Mouse (Mus musculus): ENCODE measurements around the gene Tssk1. TPM values are rescaled to one million over a fixed set of nuclear protein-coding genes. Genes with fewer than 3 reads are reported as not detected.

The Tssk1 gene
- polyA plus RNA-seq, 1 experiment from 2014 or later = 0.04 TPM

Other genes with a start within 250 kb of the Tssk1 start
- gene Ccdc74a, start 247.8 kb upstream of the Tssk1 start, polyA plus RNA-seq (2015; fragmentation: Nextera tagmentation; extraction: Ambion mirVana) = 13.4 and 14.0 TPM in 2 replicates
- gene Med15, start 161.3 kb upstream of the Tssk1 start, polyA plus RNA-seq (2015; fragmentation: Nextera tagmentation; extraction: Ambion mirVana) = 45.7 and 54.2 TPM in 2 replicates
- 85.1 and 95.0 TPM in 2 replicates for gene Klhl22, start 134.6 kb upstream of the Tssk1 start, polyA plus RNA-seq (2015; fragmentation: Nextera tagmentation; extraction: Ambion mirVana)
- gene Scarf2, start 96.9 kb upstream of the Tssk1 start, polyA plus RNA-seq (2015; fragmentation: Nextera tagmentation; extraction: Ambion mirVana) = 2.0 and 2.3 TPM in 2 replicates
- 4.4 and 4.5 TPM in 2 replicates for gene B830017H08Rik, start 61.1 kb upstream of the Tssk1 start, polyA plus RNA-seq (2015; fragmentation: Nextera tagmentation; extraction: Ambion mirVana)
- gene Car15, start 55.9 kb upstream of the Tssk1 start, polyA plus RNA-seq (2015; fragmentation: Nextera tagmentation; extraction: Ambion mirVana) = 3.1 and 5.4 TPM in 2 replicates
- gene Gm20518, start 2.6 kb upstream of the Tssk1 start, polyA plus RNA-seq (2015; fragmentation: Nextera tagmentation; extraction: Ambion mirVana) = 0.31 and 0.33 TPM in 2 replicates
- gene Dgcr2, start 4.3 kb downstream of the Tssk1 start, polyA plus RNA-seq (2015; fragmentation: Nextera tagmentation; extraction: Ambion mirVana) = 106 and 111 TPM in 2 replicates
- gene Tssk2, start 4.4 kb downstream of the Tssk1 start, polyA plus RNA-seq (2015; fragmentation: Nextera tagmentation; extraction: Ambion mirVana) = not detected in 2 replicates
- 42.5 and 49.6 TPM in 2 replicates for gene Ess2, start 17.1 kb downstream of the Tssk1 start, polyA plus RNA-seq (2015; fragmentation: Nextera tagmentation; extraction: Ambion mirVana)
- gene Gsc2, start 20.8 kb downstream of the Tssk1 start, polyA plus RNA-seq (2015; fragmentation: Nextera tagmentation; extraction: Ambion mirVana) = 1.1 and 1.2 TPM in 2 replicates
- 193 and 203 TPM in 2 replicates for gene Slc25a1, start 34.0 kb downstream of the Tssk1 start, polyA plus RNA-seq (2015; fragmentation: Nextera tagmentation; extraction: Ambion mirVana)
- gene Vpreb2, start 86.2 kb downstream of the Tssk1 start, polyA plus RNA-seq (2015; fragmentation: Nextera tagmentation; extraction: Ambion mirVana) = not detected in 2 replicates
- 155 and 158 TPM in 2 replicates for gene Dgcr6, start 158.6 kb downstream of the Tssk1 start, polyA plus RNA-seq (2015; fragmentation: Nextera tagmentation; extraction: Ambion mirVana)
- gene Prodh, start 196.0 kb downstream of the Tssk1 start, polyA plus RNA-seq (2015; fragmentation: Nextera tagmentation; extraction: Ambion mirVana) = 4.3 and 4.9 TPM in 2 replicates
- 24.7 and 25.5 TPM in 2 replicates for gene Rtn4r, start 233.4 kb downstream of the Tssk1 start, polyA plus RNA-seq (2015; fragmentation: Nextera tagmentation; extraction: Ambion mirVana)